Mouse (Mus musculus): ENCODE data around the gene Dennd4a.
"Not testable (repeated sequence)": the region's sequence is repeated elsewhere in the genome, so short reads cannot be mapped to it uniquely, and the experiment has no call there.

DNA sequence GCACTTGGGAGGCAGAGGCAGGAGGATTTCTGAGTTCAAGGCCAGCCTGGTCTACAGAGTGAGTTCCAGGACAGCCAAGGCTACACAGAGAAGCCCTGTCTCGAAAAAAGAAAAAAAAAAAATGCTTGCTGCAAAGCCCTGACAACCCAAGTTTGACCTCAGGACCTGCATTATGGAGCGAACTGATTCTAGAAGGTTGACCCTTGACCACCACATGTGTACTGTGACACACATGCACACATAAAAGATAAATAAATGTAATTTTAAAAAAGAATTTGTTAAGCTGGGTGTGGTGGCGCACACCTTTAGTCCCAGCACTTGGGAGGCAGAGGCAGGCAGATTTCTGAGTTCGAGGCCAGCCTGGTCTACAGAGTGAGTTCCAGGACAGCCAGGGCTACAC, 8.5 kb downstream of the Dennd4a start:
- not testable (repeated sequence) for TF ChIP-seq EP300, CTCF (IDR thresholded peaks at IDR 0.05)
